8 mouse cellular contexts compared by ENCODE assay signal in genomic region chr7:35036266-35036731, GRCm38 (mm10). TPM values are rescaled to one million over a fixed set of nuclear protein-coding genes. Genes with fewer than 3 reads are reported as not detected.
DNase-seq lines count a peak whose midpoint lies in the region; ATAC-seq and TF ChIP-seq lines count a peak whose summit lies in the region.

No protein-coding gene starts in this region.

- no peak overlapping the region for H3K4me3 ChIP-seq in lung, embryonic 14.5 days (ENCODE audit: low read depth, low read length)
- no peak overlapping the region for H3K4me3 ChIP-seq in brown adipose tissue, adult 24 weeks (ENCODE audit: insufficient read depth, low read depth, low read length)

- no peaks in the 10 kb centered on the region for H3K9me3 ChIP-seq in lung, embryonic 14.5 days (ENCODE audit: low read depth, low read length)

- WGBS in lung, embryonic 14.5 days: 35% methylated on average over 5 of the region's 5 CpGs

- intact Hi-C loops in heart, postnatal 10 days (cut with DNase I): no loop called here
- intact Hi-C loops in left cerebral cortex, postnatal 10 days (cut with DNase I): no loop called here

- DNase-seq in lung, embryonic 14.5 days: peak; percentile 80
- no peak for DNase-seq in lung, postnatal 25 days (ENCODE audit: low spot score)
- DNase-seq in heart, postnatal 10 days: peak; percentile 61 to 66
- DNase-seq in left cerebral cortex, postnatal 10 days (ENCODE audit: extremely low spot score in 1 of 2, low spot score in 2 of 2): peak; percentile 36 to 78
- DNase-seq in right cerebral cortex, postnatal 36 days (ENCODE audit: low spot score in 2 of 2): peak; percentile 34 to 36
- no peak for DNase-seq in spleen, postnatal 4 days (ENCODE audit: low spot score in 2 of 2)

- H3K4me1 ChIP-seq in lung, embryonic 14.5 days (ENCODE audit: insufficient read depth): peaks cover 21% of the 10 kb centered on the region
- H3K4me1 ChIP-seq in brown adipose tissue, adult 24 weeks (ENCODE audit: control insufficient read depth, insufficient read depth, insufficient read length, low read length): peaks cover 49% of the 10 kb centered on the region

- ATAC-seq in lung, embryonic 14.5 days (ENCODE audit: insufficient read depth): peak; percentile 71
- no peak for ATAC-seq in erythroid progenitor cell, adult 5-6 weeks (replicated peaks; ENCODE audit: low FRiP score, poor library complexity, severe bottlenecking)

- H3K36me3 ChIP-seq in lung, embryonic 14.5 days (ENCODE audit: insufficient read depth): peaks cover 29% of the 10 kb centered on the region; the same call in 1 of the 2 replicates

- H3K4me2 ChIP-seq in lung, embryonic 14.5 days: no peak overlapping the region

- H3K27me3 ChIP-seq in lung, embryonic 14.5 days (ENCODE audit: insufficient read depth, low read length): no peaks in the 10 kb centered on the region

- peak overlapping the region; percentile 80 for H3K27ac ChIP-seq in lung, embryonic 14.5 days (ENCODE audit: low read depth)
- 0 out of 2 replicates have a peak overlapping the region, but pooled peaks have one; percentile 22 for H3K27ac ChIP-seq in brown adipose tissue, adult 24 weeks (replicated peaks; ENCODE audit: low read depth, low read length)

- H3K9ac ChIP-seq in lung, embryonic 14.5 days: no peak overlapping the region; the same call in 1 of the 2 replicates

- TF ChIP-seq CTCF in lung, embryonic 14.5 days (IDR thresholded peaks at IDR 0.05; ENCODE audit: low read depth): no peak

RNA-seq across cellular contexts. Expression of gene Cebpg, which starts 20.1 kb away (rescaled TPM):
- 38.6 and 41.7 TPM in 2 replicates for polyA plus RNA-seq in lung, embryonic 14.5 days (2014; fragmentation: Nextera tagmentation; extraction: Ambion mirVana)
- polyA plus RNA-seq in brown adipose tissue, adult 24 weeks (2012; ENCODE audit: insufficient read depth, insufficient read length, missing spikeins): 45.5 and 53.7 TPM in 2 replicates
- 10 to 100 TPM; 19.5 to 24.1 TPM for total RNA-seq in heart, postnatal 10 days (2021)
- total RNA-seq in left cerebral cortex, postnatal 10 days (2021): 10 to 100 TPM; 24.2 to 25.2 TPM
- total RNA-seq in erythroid progenitor cell, adult 5-6 weeks (2015; ENCODE audit: low replicate concordance): 41.1 and 56.6 TPM in 2 replicates
- total RNA-seq in erythroid progenitor cell, adult 5-6 weeks (2017; ENCODE audit: low replicate concordance): 55.4 and 81.1 TPM in 2 replicates

Comparison
In these comparisons a context has a peak if more than half of its experiments do, and no peak if none do; other contexts are left out.
1. DNase-seq: peak in lung, embryonic 14.5 days (single experiment), heart, postnatal 10 days (2 of 2), left cerebral cortex, postnatal 10 days (2 of 2) and right cerebral cortex, postnatal 36 days (2 of 2); none in lung, postnatal 25 days (single experiment) and spleen, postnatal 4 days (0 of 2).